Mouse (Mus musculus) cortical plate, adult 2 months (tissue): Measurements from ENCODE around the gene Acss2.

Experiments used
- CTCF ChIP-seq: fragments of 200-500 bp; IDR thresholded peaks from 2 replicates; pipeline ENCODE4 v1.5.1; 2011; ENCODE audit warnings: mild to moderate bottlenecking, control low read depth, low read length; ENCODE audit not compliant: insufficient read depth; ENCODE audit errors: extremely low read depth
- POLR2A ChIP-seq: fragments of 200-500 bp; IDR thresholded peaks from 2 replicates; pipeline ENCODE4 v1.6.1; 2011; ENCODE audit warnings: mild to moderate bottlenecking, low read length, control low read depth; ENCODE audit not compliant: insufficient read depth; ENCODE audit errors: extremely low read depth

DNA sequence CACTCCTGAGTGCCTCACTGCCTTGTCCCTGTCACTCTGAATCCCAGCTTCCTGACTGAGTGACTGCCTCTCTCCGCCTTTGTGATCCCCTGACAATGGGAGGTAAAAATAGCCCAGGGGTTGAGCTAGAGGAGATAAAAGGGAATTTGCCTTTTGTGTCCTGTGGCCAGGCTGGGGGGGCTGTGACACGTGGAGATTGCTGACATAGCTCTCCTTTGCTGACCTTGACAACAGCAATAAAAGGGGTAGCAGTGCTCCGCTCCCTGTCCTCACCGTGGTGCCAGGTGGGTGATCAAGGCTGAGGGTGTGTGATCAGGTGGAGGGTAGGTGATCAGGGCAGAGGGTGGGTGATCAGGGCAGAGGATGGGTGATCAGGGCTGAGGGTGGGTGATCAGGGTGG is 93.2 kb downstream of the Acss2 start, which contains the start of gene Myh7b:
- TF ChIP-seq POLR2A (no peak), CTCF (no peak)
